14 mouse cellular contexts compared by ENCODE assay signal in genomic region chr9:58658596-58659309, GRCm38 (mm10).
A peak's percentile ranks its signal among the peaks of the same experiment; 100 is the strongest.
DNase-seq lines count a peak whose midpoint lies in the region; ATAC-seq lines count a peak whose summit lies in the region.
"Had no signal": no experiment of that assay in that cellular context is flagged by ENCODE, and none has a peak within 500 bp of the region (broad histone marks: within the 10 kb centered on the region; RNA-seq: fewer than 3 reads in every experiment).

No protein-coding gene starts in this region.

- peaks cover 22% of the 10 kb centered on the region for H3K4me1 ChIP-seq in heart, embryonic 11.5 days (ENCODE audit: control insufficient read depth, insufficient read depth, low read length)
- H3K4me1 ChIP-seq in lung, embryonic 15.5 days: peaks cover 11% of the 10 kb centered on the region

- H3K4me3 ChIP-seq in heart, embryonic 11.5 days (ENCODE audit: low read depth, low read length): no peak overlapping the region
- no peak overlapping the region for H3K4me3 ChIP-seq in lung, embryonic 15.5 days

- H3K27ac ChIP-seq in heart, embryonic 11.5 days (ENCODE audit: low read depth, low read length): peak overlapping the region; percentile 80
- peak overlapping the region; percentile 39 for H3K27ac ChIP-seq in lung, embryonic 15.5 days
- H3K27ac ChIP-seq: hindbrain, embryonic 14.5 days had no signal

- ATAC-seq in heart, embryonic 11.5 days (replicated peaks; ENCODE audit: insufficient number of reproducible peaks, low FRiP score, low TSS enrichment): no peak
- ATAC-seq in lung, embryonic 15.5 days (ENCODE audit: borderline replicate concordance, extremely low read depth, low FRiP score, low TSS enrichment): no peak
- ATAC-seq in erythroid progenitor cell, adult 5-6 weeks (replicated peaks; ENCODE audit: low FRiP score, poor library complexity, severe bottlenecking): 0 out of 2 replicates have a peak, but pooled peaks have one; percentile 24
- peak; percentile 35 for ATAC-seq in megakaryocyte progenitor cell, adult 5-6 weeks (replicated peaks; ENCODE audit: poor library complexity)

- peaks cover 8% of the 10 kb centered on the region; the same call in 1 of the 2 replicates for H3K36me3 ChIP-seq in heart, embryonic 11.5 days (ENCODE audit: control insufficient read depth, insufficient read depth, low read length)
- H3K36me3 ChIP-seq in lung, embryonic 15.5 days: peaks cover 7% of the 10 kb centered on the region

- WGBS in heart, embryonic 11.5 days (ENCODE audit: insufficient replicate concordance): 72% methylated on average over 4 of the region's 4 CpGs
- WGBS in lung, embryonic 15.5 days: 64% methylated on average over 4 of the region's 4 CpGs

- no peak overlapping the region for H3K9ac ChIP-seq in heart, embryonic 11.5 days (ENCODE audit: low read depth, low read length)
- no peak overlapping the region for H3K9ac ChIP-seq in lung, embryonic 15.5 days
- H3K9ac ChIP-seq: hindbrain, embryonic 14.5 days had no signal

- no peaks in the 10 kb centered on the region for H3K27me3 ChIP-seq in heart, embryonic 11.5 days (ENCODE audit: control insufficient read depth, insufficient read depth, low read length)
- no peaks in the 10 kb centered on the region for H3K27me3 ChIP-seq in lung, embryonic 15.5 days

- H3K9me3 ChIP-seq in heart, embryonic 11.5 days (replicated peaks; ENCODE audit: control insufficient read depth, low read length): no peaks in the 10 kb centered on the region
- no peaks in the 10 kb centered on the region for H3K9me3 ChIP-seq in lung, embryonic 15.5 days

- H3K4me2 ChIP-seq in heart, embryonic 11.5 days: no peak overlapping the region
- no peak overlapping the region for H3K4me2 ChIP-seq in lung, embryonic 15.5 days
- H3K4me2 ChIP-seq: hindbrain, embryonic 14.5 days had no signal

- no peak for DNase-seq in heart, adult 9 months (ENCODE audit: low spot score in 2 of 2)
- DNase-seq in lung, postnatal 25 days (ENCODE audit: low spot score): no peak
- DNase-seq in adrenal gland, adult 2 months: no peak
- DNase-seq: B cell, adult 2 months; cerebellum, adult 18-20 months; embryo, embryonic 11 days; gastrocnemius, postnatal 25 days; kidney, adult 8-10 months; thymus, postnatal 4 days had no signal

Comparison
In these comparisons a context has a peak if more than half of its experiments do, and no peak if none do; other contexts are left out.
1. ATAC-seq: peak in erythroid progenitor cell, adult 5-6 weeks (single experiment) and megakaryocyte progenitor cell, adult 5-6 weeks (single experiment); none in heart, embryonic 11.5 days (single experiment) and lung, embryonic 15.5 days (single experiment).